Mouse (Mus musculus) cortical plate, adult 2 months (tissue): ENCODE results near the gene Smyd2.

ENCODE experiments used
- CTCF ChIP-seq: fragments of 200-500 bp; IDR thresholded peaks from 2 replicates; pipeline ENCODE4 v1.5.1; 2011; ENCODE audit warnings: mild to moderate bottlenecking, control low read depth, low read length; ENCODE audit not compliant: insufficient read depth; ENCODE audit errors: extremely low read depth
- POLR2A ChIP-seq: fragments of 200-500 bp; IDR thresholded peaks from 2 replicates; pipeline ENCODE4 v1.6.1; 2011; ENCODE audit warnings: mild to moderate bottlenecking, low read length, control low read depth; ENCODE audit not compliant: insufficient read depth; ENCODE audit errors: extremely low read depth

GRCm38 (mm10) chr1:189849550-189849949, 72.6 kb downstream of the Smyd2 start:
- TF ChIP-seq POLR2A: no peak
- TF ChIP-seq CTCF: no peak
